Mouse (Mus musculus): ENCODE measurements around the gene Wwox. TPM values are rescaled to one million over a fixed set of nuclear protein-coding genes. Genes with fewer than 3 reads are reported as not detected.

Gene Wwox
- polyA plus RNA-seq, 1 experiment from 2014 or later = 11.0 TPM

DNA sequence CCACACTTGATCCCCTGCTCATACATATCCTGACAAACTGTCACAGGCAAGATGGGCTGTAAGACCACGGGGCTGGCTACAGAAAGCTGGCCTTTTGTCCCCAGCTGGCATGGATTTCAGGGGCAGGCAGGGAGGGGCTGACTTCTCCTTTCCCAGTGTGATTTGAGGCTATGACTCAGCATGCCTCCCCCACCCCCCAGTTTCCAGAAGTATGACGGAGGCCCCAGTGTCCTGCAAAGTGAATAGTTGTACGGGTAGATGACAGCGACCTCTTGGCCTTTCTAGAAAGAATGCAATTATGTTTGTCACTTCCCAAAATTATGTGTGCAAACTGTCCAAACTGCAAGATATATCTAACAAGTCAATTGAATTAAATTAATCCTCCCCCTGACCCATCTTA, 830.1 kb downstream of the Wwox start:
- H3K4me2 ChIP-seq (ENCODE audit: low read depth, low read length) = no peak overlapping the region
- H3K4me1 ChIP-seq (ENCODE audit: control insufficient read depth, insufficient read depth, low read length) = peaks cover 3% of the 10 kb centered on the region; the same call in 1 of the 2 replicates
- H3K4me3 ChIP-seq (ENCODE audit: low read depth, low read length) = no peak overlapping the region
- H3K36me3 ChIP-seq (ENCODE audit: control insufficient read depth, insufficient read depth, low read length) = no peaks in the 10 kb centered on the region
- DNase-seq (ENCODE audit: low spot score) = no peak
- no peaks in the 10 kb centered on the region for H3K27me3 ChIP-seq (replicated peaks; ENCODE audit: control insufficient read depth, insufficient read depth, low read length)
- ATAC-seq (ENCODE audit: low read depth) = no peak
- H3K9ac ChIP-seq (ENCODE audit: low read depth, low read length) = no peak overlapping the region
- no peaks in the 10 kb centered on the region for H3K9me3 ChIP-seq (ENCODE audit: control insufficient read depth, low read length)
- H3K27ac ChIP-seq (replicated peaks; ENCODE audit: low read depth, low read length) = no peak overlapping the region
- WGBS = 34% methylated on average over 4 of the region's 4 CpGs

DNA sequence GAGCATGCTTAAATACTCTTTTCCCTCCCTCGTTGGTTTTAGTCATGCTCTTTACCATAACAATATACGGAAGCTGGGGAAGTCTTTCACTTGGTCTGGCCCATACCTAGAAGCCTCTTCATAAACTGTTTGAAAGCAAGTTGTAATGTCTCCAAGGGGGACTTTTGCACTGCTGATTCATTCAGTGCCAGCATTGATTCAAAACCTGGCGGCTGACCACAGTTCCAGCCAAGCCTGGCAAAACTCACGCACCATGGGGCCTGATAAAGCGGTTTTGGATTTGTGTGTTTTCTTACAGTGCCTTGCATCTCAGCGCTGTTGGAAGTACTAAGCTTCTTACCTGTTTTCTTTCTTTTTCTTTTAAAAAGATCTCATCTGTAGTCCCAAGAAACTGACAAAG, 834.5 kb downstream of the Wwox start:
- WGBS = 72% methylated on average over 6 of the region's 6 CpGs
- H3K4me2 ChIP-seq (ENCODE audit: low read depth, low read length) = no peak overlapping the region
- no peaks in the 10 kb centered on the region for H3K9me3 ChIP-seq (ENCODE audit: control insufficient read depth, low read length)
- no peak overlapping the region for H3K4me3 ChIP-seq (ENCODE audit: low read depth, low read length)
- DNase-seq (ENCODE audit: low spot score) = no peak
- H3K4me1 ChIP-seq (ENCODE audit: control insufficient read depth, insufficient read depth, low read length) = no peaks in the 10 kb centered on the region
- no peak for ATAC-seq (ENCODE audit: low read depth)
- H3K27ac ChIP-seq (replicated peaks; ENCODE audit: low read depth, low read length) = no peak overlapping the region
- H3K27me3 ChIP-seq (replicated peaks; ENCODE audit: control insufficient read depth, insufficient read depth, low read length) = no peaks in the 10 kb centered on the region
- no peaks in the 10 kb centered on the region for H3K36me3 ChIP-seq (ENCODE audit: control insufficient read depth, insufficient read depth, low read length)
- no peak overlapping the region for H3K9ac ChIP-seq (ENCODE audit: low read depth, low read length)

DNA sequence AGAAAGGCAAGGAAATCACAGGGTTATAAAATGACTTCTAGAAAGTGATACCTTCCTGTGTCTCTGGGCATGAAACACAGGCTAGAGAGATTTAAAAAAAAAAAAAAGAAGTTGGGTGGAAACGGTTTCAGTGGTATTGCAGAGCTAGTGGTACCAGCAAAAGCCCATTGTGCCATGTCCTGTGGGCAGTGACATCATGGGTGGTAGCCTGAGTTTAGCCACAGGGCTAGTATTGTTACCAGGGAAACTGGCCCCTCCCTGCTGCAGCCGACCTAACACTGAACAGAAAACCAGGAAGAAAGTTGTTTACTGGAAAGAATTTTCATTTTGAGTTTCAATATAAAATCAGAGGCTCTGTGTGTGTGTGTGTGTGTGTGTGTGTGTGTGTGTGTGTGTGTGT, 836.8 kb downstream of the Wwox start:
- no peak for ATAC-seq (ENCODE audit: low read depth)

DNA sequence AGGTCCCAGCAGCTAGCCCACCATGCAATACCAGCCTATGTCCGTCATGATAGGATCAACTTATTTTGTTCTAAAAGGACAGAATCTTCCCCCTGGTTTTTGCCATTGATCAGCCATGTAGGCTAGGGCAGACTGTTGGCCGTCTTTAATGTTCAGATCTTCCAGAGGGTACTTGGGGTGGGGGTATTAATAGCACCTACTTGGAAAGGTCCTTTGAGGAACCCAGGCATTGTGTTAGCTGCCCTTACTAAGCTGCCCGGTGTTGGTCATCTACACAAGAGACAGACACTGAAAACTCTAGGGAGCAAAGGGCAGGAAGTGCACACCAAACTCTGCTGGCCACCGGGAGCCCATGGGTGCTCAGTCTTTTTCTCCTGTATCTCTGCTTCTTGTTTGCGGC, 838.8 kb downstream of the Wwox start:
- 91% methylated on average over 5 of the region's 5 CpGs for WGBS
- Histone ChIP-seq H3K9me3 (ENCODE audit: control insufficient read depth, low read length) (no peaks in the 10 kb centered on the region), H3K36me3 (ENCODE audit: control insufficient read depth, insufficient read depth, low read length) (no peaks in the 10 kb centered on the region), H3K4me1 (ENCODE audit: control insufficient read depth, insufficient read depth, low read length) (no peaks in the 10 kb centered on the region), H3K4me3 (ENCODE audit: low read depth, low read length) (no peak overlapping the region), H3K9ac (ENCODE audit: low read depth, low read length) (no peak overlapping the region), H3K27me3 (replicated peaks; ENCODE audit: control insufficient read depth, insufficient read depth, low read length) (no peaks in the 10 kb centered on the region), H3K4me2 (ENCODE audit: low read depth, low read length) (no peak overlapping the region), H3K27ac (replicated peaks; ENCODE audit: low read depth, low read length) (no peak overlapping the region)
- DNase-seq (ENCODE audit: low spot score) (no peak), ATAC-seq (ENCODE audit: low read depth) (no peak)

More for the DNA sequence above, 836.8 kb downstream of the Wwox start:
- H3K4me2 ChIP-seq (ENCODE audit: low read depth, low read length) = no peak overlapping the region
- no peaks in the 10 kb centered on the region for H3K36me3 ChIP-seq (ENCODE audit: control insufficient read depth, insufficient read depth, low read length)
- H3K4me1 ChIP-seq (ENCODE audit: control insufficient read depth, insufficient read depth, low read length) = no peaks in the 10 kb centered on the region
- no peak for DNase-seq (ENCODE audit: low spot score)
- no peak overlapping the region for H3K4me3 ChIP-seq (ENCODE audit: low read depth, low read length)
- H3K27me3 ChIP-seq (replicated peaks; ENCODE audit: control insufficient read depth, insufficient read depth, low read length) = no peaks in the 10 kb centered on the region
- no peaks in the 10 kb centered on the region for H3K9me3 ChIP-seq (ENCODE audit: control insufficient read depth, low read length)
- no peak overlapping the region for H3K27ac ChIP-seq (replicated peaks; ENCODE audit: low read depth, low read length)
- H3K9ac ChIP-seq (ENCODE audit: low read depth, low read length) = no peak overlapping the region
- 45% methylated on average over 2 of the region's 2 CpGs for WGBS

DNA sequence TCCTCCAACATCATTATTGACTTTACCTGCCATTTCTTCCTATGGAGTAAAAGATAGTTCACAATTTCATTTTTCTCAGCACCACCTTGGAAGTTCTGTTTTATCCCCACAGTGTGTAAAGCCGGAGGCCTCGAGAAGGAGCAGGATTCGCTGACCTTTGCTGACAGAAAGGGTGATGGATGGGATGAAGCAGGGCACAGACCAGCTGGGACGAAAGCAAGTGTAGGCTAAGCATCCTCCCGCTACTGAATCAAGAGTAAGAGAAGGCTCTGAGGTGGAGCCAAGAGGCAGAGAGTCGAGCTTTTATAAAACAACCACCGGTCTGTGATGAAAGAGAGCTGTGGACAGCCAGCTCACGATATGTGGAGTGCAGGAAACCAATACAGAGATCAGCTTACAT, 850.8 kb downstream of the Wwox start:
- H3K4me3 ChIP-seq (ENCODE audit: low read depth, low read length) = no peak overlapping the region
- DNase-seq (ENCODE audit: low spot score) = no peak
- H3K4me1 ChIP-seq (ENCODE audit: control insufficient read depth, insufficient read depth, low read length) = no peaks in the 10 kb centered on the region

DNA sequence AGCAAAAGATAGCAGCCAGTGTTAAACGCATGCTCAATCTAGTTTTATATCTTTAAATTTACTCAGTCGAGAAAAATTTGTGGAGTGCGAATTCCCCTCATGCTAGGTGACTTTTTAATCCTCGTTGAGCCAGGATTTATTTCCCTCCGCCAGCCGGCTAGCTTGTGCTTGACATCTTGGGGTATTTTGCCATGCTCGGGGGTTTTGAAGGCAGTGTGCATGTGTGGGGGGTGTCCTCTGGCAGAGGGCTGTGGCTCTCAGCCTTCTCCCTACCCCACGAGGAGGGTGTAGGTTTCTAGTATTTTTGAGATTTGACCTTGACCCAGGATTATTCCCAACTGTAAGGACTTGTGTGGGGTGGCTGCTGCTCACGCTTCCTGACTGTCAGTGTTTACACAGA, 857.3 kb downstream of the Wwox start:
- ATAC-seq (ENCODE audit: low read depth) (no peak), DNase-seq (ENCODE audit: low spot score) (no peak)
- H3K4me1 ChIP-seq (ENCODE audit: control insufficient read depth, insufficient read depth, low read length) = no peaks in the 10 kb centered on the region
- 60% methylated on average over 9 of the region's 9 CpGs for WGBS
- H3K36me3 ChIP-seq (ENCODE audit: control insufficient read depth, insufficient read depth, low read length) = no peaks in the 10 kb centered on the region
- H3K4me2 ChIP-seq (ENCODE audit: low read depth, low read length) = no peak overlapping the region
- H3K4me3 ChIP-seq (ENCODE audit: low read depth, low read length) = no peak overlapping the region
- H3K27me3 ChIP-seq (replicated peaks; ENCODE audit: control insufficient read depth, insufficient read depth, low read length) = no peaks in the 10 kb centered on the region
- H3K9ac ChIP-seq (ENCODE audit: low read depth, low read length) = no peak overlapping the region
- H3K27ac ChIP-seq (replicated peaks; ENCODE audit: low read depth, low read length) = no peak overlapping the region
- H3K9me3 ChIP-seq (ENCODE audit: control insufficient read depth, low read length) = 0 out of 2 replicates have a peak, but pooled peaks cover 3% of the 10 kb centered on the region

More for the DNA sequence above, 850.8 kb downstream of the Wwox start:
- Histone ChIP-seq H3K27me3 (replicated peaks; ENCODE audit: control insufficient read depth, insufficient read depth, low read length) (no peaks in the 10 kb centered on the region), H3K9me3 (ENCODE audit: control insufficient read depth, low read length) (0 out of 2 replicates have a peak, but pooled peaks cover 7% of the 10 kb centered on the region), H3K36me3 (ENCODE audit: control insufficient read depth, insufficient read depth, low read length) (no peaks in the 10 kb centered on the region), H3K9ac (ENCODE audit: low read depth, low read length) (no peak overlapping the region), H3K4me2 (ENCODE audit: low read depth, low read length) (no peak overlapping the region), H3K27ac (replicated peaks; ENCODE audit: low read depth, low read length) (no peak overlapping the region)
- 60% methylated on average over 8 of the region's 8 CpGs for WGBS
- ATAC-seq (ENCODE audit: low read depth) = no peak

DNA sequence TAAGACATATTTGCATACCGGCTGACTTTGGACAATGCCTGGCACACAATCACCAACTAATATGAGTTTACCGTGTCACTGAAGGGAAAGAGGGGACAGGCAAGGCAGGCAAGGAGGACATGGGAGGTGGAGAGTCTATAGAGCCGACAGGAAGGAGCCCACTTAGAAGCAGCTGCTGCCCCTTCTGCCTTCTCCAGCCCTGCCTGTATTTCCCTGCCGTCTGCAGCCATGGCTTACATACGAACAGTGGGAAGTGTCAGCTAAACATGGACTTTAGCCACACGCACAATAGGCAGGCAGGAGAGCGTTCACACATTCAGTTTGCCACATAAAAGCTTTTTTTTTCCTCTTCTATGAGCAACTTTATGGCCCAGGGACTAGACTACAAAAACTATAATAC, 863.0 kb downstream of the Wwox start:
- Histone ChIP-seq H3K4me1 (ENCODE audit: control insufficient read depth, insufficient read depth, low read length) (no peaks in the 10 kb centered on the region), H3K9me3 (ENCODE audit: control insufficient read depth, low read length) (no peaks in the 10 kb centered on the region), H3K27me3 (replicated peaks; ENCODE audit: control insufficient read depth, insufficient read depth, low read length) (no peaks in the 10 kb centered on the region), H3K9ac (ENCODE audit: low read depth, low read length) (no peak overlapping the region), H3K4me3 (ENCODE audit: low read depth, low read length) (no peak overlapping the region), H3K4me2 (ENCODE audit: low read depth, low read length) (no peak overlapping the region), H3K36me3 (ENCODE audit: control insufficient read depth, insufficient read depth, low read length) (no peaks in the 10 kb centered on the region), H3K27ac (replicated peaks; ENCODE audit: low read depth, low read length) (no peak overlapping the region)
- ATAC-seq (ENCODE audit: low read depth) (no peak), DNase-seq (ENCODE audit: low spot score) (no peak)
- WGBS = 57% methylated on average over 7 of the region's 7 CpGs

DNA sequence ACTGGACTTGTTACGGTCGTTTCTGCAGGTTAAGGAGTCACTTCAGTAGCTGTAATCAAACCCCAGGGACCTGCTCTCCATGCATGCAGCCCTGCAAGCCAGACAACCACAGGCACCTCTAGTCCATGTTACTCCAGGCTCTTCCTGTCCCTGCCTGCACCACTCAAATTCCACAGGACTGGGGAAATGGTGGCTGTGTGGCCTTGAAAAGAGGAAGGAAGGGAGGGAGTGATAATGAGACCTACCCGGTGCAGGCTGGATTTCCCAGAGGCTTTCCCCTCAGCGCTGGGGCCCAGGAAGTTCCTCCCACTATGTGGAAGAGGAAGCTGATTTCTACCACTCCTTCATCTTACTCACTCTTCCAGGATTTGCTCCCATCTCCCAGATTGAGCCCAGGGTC, 868.0 kb downstream of the Wwox start:
- H3K4me1 ChIP-seq (ENCODE audit: control insufficient read depth, insufficient read depth, low read length) = no peaks in the 10 kb centered on the region
- no peaks in the 10 kb centered on the region for H3K27me3 ChIP-seq (replicated peaks; ENCODE audit: control insufficient read depth, insufficient read depth, low read length)
- H3K9ac ChIP-seq (ENCODE audit: low read depth, low read length) = no peak overlapping the region
- no peak overlapping the region for H3K4me2 ChIP-seq (ENCODE audit: low read depth, low read length)
- H3K36me3 ChIP-seq (ENCODE audit: control insufficient read depth, insufficient read depth, low read length) = no peaks in the 10 kb centered on the region
- WGBS = 36% methylated on average over 4 of the region's 4 CpGs
- no peak overlapping the region for H3K27ac ChIP-seq (replicated peaks; ENCODE audit: low read depth, low read length)
- no peaks in the 10 kb centered on the region for H3K9me3 ChIP-seq (ENCODE audit: control insufficient read depth, low read length)
- no peak overlapping the region for H3K4me3 ChIP-seq (ENCODE audit: low read depth, low read length)
- ATAC-seq (ENCODE audit: low read depth) (no peak), DNase-seq (ENCODE audit: low spot score) (no peak)

DNA sequence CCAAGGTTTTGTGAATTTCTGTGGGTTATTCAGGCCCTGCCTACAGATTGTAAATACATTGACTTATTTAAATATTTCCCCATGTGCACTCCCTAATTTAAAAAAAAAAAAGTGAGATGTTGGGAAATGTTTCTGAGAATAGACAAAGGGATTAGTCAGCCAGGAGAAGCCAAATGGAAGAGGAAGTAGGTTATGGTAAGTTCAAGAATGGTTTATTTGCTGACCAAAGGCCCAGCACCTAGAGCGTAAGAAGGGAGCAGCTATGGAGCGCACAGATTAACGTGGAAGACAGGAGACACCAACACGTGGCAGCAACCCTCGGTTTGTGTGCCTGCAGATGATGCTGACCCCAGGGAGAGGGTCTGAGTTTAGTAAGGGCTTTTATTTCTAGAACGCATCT, 871.5 kb downstream of the Wwox start:
- ATAC-seq (ENCODE audit: low read depth) (no peak), DNase-seq (ENCODE audit: low spot score) (no peak)
- Histone ChIP-seq H3K9ac (ENCODE audit: low read depth, low read length) (no peak overlapping the region), H3K9me3 (ENCODE audit: control insufficient read depth, low read length) (no peaks in the 10 kb centered on the region), H3K4me2 (ENCODE audit: low read depth, low read length) (no peak overlapping the region), H3K4me3 (ENCODE audit: low read depth, low read length) (no peak overlapping the region), H3K27ac (replicated peaks; ENCODE audit: low read depth, low read length) (no peak overlapping the region), H3K36me3 (ENCODE audit: control insufficient read depth, insufficient read depth, low read length) (no peaks in the 10 kb centered on the region), H3K27me3 (replicated peaks; ENCODE audit: control insufficient read depth, insufficient read depth, low read length) (no peaks in the 10 kb centered on the region), H3K4me1 (ENCODE audit: control insufficient read depth, insufficient read depth, low read length) (no peaks in the 10 kb centered on the region)
- WGBS = 87% methylated on average over 6 of the region's 6 CpGs
